Mouse (Mus musculus): ENCODE results near the gene Cdk19.

Cdk19 gene

GRCm38 (mm10) chr10:40348566-40349536, 9.5 kb downstream of the Cdk19 start:
- DNase-seq (ENCODE audit: low spot score in 2 of 2): peak; percentile 93 to 96

GRCm38 (mm10) chr10:40349631-40350177, 10.3 kb downstream of the Cdk19 start:
- peak; percentile 57 to 62 for DNase-seq (ENCODE audit: low spot score in 2 of 2)

DNA sequence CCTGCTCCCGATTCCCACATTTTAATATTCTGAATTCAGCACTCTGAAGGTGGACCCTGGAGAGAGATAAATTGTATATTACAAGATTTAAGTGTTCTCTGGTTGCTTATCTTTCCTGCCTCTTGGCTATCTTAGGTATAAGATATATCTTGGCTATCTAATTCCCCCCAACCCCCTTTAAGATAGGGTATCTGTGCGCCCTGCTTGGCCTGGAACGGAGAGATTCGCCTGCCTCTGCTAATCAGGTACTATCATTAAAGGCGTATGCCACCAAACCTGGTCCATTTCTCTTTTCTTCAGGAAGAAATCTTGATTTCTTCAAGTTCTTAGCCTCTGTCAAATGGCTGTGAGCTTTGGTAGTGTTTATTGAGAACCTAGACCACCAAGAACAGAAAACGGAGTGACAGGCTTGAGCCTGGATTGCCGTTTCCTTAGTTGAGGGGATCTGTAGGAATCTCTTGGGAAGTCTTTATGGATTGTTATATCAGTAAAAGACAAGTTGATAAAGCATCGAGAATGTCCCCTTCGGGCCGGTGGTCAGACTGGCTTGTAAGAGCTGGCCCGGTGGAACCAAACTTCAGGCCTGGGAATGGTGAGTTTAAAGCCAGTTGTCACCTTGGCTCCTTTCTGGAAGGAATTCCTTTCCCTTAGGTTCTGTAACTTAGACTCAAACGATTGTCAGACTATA, 11.0 kb downstream of the Cdk19 start:
- no peak for DNase-seq (ENCODE audit: low spot score in 2 of 2)

DNA sequence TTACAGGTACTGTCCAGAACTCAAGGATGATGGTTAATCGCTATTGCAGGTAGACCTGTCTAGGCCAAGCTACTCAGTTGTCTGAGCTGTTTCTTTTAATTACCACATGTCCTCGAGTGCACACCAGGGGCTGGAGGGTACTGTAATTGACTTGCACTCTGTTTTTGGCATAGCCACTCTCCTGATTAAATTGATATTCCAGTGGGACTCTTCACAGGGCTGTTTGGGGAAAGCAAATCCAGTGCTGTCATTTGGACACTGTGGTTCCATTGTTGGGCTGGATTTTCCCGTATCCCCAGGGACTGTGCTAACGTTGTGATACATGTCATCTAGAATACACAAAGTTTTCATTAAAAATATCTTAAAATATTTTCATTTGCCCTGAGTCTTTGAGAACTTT, 11.8 kb downstream of the Cdk19 start:
- DNase-seq (ENCODE audit: low spot score in 2 of 2): no peak

- no peak for DNase-seq (ENCODE audit: low spot score in 2 of 2)
These were observed 14.7 kb downstream of the Cdk19 start for GRCm38 (mm10) chr10:40354081-40354480.

GRCm38 (mm10) chr10:40354556-40354955, 15.2 kb downstream of the Cdk19 start:
- no peak for DNase-seq (ENCODE audit: low spot score in 2 of 2)

- no peak for DNase-seq (ENCODE audit: low spot score in 2 of 2)
These were observed 18.8 kb downstream of the Cdk19 start for GRCm38 (mm10) chr10:40358166-40358565.

- no peak for DNase-seq (ENCODE audit: low spot score in 2 of 2)
These were observed 19.8 kb downstream of the Cdk19 start for GRCm38 (mm10) chr10:40359131-40359530.

DNA sequence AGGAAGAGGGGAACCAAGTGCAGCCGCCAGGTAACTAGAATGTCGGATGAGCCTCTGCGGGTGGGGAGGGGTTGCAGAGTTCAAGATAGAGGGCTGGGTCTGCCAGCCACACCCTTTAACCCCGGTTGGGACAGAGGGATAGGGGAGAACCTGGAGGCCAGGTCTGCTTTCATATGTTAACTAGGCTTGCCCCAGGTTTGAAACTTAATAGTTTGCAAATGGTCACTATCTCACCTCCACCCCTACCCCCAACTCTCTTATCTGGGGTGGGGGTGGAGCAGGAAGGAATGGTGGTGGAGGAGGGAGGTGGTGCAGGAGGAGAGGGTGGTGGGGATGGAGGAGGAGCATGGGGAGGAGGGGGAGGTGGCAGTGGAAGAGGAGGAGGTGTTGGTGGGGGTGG, 23.6 kb downstream of the Cdk19 start:
- no peak for DNase-seq (ENCODE audit: low spot score in 2 of 2)

- no peak for DNase-seq (ENCODE audit: low spot score in 2 of 2)
These were observed 25.4 kb downstream of the Cdk19 start for GRCm38 (mm10) chr10:40364642-40365361.

GRCm38 (mm10) chr10:40365991-40366390, 26.6 kb downstream of the Cdk19 start:
- no peak for DNase-seq (ENCODE audit: low spot score in 2 of 2)

- DNase-seq (ENCODE audit: low spot score in 2 of 2): no peak
These were observed 29.2 kb downstream of the Cdk19 start for GRCm38 (mm10) chr10:40368516-40368915.

DNA sequence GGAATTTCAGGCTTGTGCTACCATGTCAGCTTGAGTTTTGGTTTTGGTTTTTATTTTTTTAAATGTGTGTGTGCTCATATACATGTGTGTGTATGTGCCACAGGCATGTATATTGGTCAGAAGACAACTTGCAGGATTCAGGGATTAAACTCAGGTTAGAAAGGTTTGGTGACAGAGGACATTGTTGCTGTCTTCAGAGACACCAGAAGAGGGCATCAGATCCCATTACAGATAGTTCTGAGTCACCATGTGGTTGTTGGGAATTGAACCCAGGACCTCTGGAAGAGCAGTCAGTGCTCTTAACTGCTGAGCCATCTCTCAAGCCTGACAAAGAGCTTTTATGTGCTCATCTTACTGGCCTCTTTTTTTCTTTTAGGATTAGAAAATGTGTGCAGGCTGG, 30.8 kb downstream of the Cdk19 start:
- DNase-seq (ENCODE audit: low spot score in 2 of 2): no peak

DNA sequence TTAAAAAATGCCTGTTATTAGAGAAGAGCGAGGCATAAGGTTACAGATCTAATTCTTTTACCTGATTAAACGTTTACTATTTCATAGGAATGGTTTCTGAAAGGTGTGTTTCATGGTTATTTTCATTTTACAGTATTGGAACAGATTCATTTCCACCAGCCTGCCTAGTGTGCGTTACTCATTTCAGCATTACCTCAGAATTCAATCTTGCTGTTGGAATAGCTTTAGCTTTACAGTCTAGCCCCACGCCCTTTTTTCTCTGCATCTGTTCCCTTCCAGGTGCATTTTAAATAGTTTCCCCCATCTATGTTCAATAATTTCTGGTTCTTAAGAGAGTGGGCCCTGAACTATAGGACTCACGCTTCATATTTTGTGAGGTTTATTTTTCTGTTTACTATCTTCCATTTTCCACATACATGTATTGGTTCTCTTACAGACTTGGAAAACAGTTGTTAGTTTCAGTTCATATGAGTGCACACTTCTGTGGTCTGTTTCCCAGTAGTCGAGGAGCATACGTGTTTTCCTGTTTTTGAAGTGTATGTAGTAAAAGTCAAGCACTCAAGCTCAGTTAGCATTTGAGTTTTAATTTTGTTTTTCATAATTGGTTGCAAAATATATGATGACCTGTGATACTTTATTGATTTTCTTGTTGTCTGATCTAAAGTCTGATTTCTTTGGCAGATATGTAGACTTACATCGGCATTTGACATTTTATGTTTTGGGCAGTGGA, 32.0 kb downstream of the Cdk19 start:
- no peak for DNase-seq (ENCODE audit: low spot score in 2 of 2)

DNA sequence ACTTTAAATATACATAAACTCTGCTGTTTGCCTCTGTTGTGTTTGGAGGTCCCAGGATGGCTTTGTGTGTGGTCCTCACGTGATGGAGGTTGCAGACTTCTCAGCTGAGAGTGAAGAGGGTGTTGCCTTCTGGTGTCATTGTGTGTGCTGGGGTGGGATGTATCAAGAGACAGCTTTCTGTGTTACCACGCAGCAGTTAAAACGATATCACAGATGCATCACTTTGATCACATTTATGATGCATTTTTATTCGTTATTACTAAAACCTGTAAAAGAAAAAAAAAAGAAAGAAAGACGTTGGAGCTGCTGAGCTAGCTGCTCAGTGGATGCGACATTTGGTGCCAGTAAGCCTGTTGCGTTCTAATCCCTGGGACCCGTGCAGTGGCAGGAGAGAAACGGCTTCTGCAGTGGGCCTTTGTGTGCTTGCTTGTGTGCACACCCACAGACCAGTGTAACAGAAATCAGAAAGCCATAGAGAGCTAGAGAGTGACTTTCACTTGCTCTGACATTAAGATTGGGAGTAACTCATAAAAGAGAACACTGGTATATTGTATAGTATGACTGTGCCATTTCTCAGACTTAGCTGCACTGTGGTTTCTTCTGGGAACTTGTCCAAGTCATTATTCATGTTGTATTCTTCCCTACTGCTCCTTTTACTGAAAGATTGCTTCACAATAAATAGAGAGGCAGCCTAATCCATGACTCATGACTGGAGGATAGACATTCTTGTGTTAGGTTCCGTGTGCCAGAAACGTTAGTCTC, 32.7 kb downstream of the Cdk19 start:
- no peak for DNase-seq (ENCODE audit: low spot score in 2 of 2)

DNA sequence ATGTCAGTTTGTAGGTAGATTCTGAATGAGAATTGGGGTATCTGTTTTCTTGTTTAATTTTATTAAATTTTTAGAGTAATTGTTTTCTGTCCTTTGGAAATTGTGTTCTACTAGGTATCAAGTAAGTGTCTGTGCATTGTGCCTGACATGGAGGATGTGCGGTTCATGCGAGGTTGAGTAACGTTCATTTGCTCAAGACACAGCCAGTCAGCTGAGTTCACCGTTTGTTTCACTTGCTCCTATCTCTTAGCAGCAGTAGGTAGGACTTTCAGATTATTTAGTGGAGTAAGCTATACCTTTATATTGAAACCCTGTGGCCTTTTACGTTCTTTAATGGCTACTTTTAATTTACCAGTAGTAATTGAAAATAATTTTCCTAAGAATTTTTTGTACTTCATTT, 34.4 kb downstream of the Cdk19 start:
- DNase-seq (ENCODE audit: low spot score in 2 of 2): no peak

DNA sequence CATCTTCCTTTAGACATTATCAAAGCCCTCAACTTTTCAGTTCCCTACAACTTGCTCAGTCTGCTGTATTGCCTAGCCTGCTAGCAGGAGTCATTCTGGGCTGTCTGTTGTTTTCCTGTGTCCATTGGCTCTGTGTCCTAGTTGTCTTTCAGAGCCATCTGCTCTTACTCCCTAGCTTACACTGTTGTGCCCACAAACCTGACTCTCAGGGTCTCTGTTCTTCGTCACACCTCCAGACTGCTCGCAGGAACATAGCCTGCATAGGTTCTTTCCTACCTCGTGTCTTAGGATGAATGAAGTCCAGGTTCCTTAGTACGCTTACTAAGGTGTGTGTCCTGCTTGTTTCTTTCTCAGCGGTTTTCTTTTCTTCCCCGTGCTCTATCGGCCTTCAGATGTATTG, 35.5 kb downstream of the Cdk19 start:
- no peak for DNase-seq (ENCODE audit: low spot score in 2 of 2)

DNA sequence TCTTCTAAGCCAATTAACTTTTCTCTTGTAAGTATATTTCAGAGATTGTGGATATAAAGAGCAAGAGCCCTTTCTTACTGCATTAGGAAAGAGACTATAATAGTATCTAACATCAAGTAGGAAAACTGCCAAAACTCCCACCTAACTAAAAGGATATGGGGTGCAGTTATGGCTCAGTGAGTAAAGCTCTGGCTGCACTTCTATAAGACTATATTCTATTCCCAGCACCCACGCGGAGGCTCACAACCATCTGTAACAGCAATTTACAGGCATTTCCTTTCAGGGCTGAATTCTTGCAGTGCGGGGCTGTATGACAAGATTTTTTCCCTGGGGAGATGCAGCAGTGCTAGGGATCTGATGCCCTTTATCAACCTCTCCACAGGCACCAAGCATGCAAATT, 36.9 kb downstream of the Cdk19 start:
- DNase-seq (ENCODE audit: low spot score in 2 of 2): no peak

- DNase-seq (ENCODE audit: low spot score in 2 of 2): no peak
These were observed 38.9 kb downstream of the Cdk19 start for GRCm38 (mm10) chr10:40378284-40378683.

GRCm38 (mm10) chr10:40379682-40380081, 40.3 kb downstream of the Cdk19 start:
- no peak for DNase-seq (ENCODE audit: low spot score in 2 of 2)

- DNase-seq (ENCODE audit: low spot score in 2 of 2): no peak
These were observed 46.0 kb downstream of the Cdk19 start for GRCm38 (mm10) chr10:40385397-40385796.

Data from urinary bladder, postnatal 4 days (tissue).